Mouse (Mus musculus) mesoderm, embryonic 11.5 days (tissue): Measurements from ENCODE around the gene Gyg.

Experiments used
- DNase-seq: peaks from one replicate; pipeline ENCODE4 v3.0.0-alpha.2; 2012; ENCODE audit warnings: low read depth, low spot score

The Gyg gene

GRCm38 (mm10) chr3:20154531-20155367 is at the start of gene Gyg:
TSS of gene Gyg (minus strand) at chr3:20155317.
- peak; percentile 41 for DNase-seq

GRCm38 (mm10) chr3:20198869-20199268 is 43.8 kb upstream of the Gyg start:
- peak; percentile 74 for DNase-seq

GRCm38 (mm10) chr3:20197878-20198277 is 42.8 kb upstream of the Gyg start:
- no peak for DNase-seq

DNA sequence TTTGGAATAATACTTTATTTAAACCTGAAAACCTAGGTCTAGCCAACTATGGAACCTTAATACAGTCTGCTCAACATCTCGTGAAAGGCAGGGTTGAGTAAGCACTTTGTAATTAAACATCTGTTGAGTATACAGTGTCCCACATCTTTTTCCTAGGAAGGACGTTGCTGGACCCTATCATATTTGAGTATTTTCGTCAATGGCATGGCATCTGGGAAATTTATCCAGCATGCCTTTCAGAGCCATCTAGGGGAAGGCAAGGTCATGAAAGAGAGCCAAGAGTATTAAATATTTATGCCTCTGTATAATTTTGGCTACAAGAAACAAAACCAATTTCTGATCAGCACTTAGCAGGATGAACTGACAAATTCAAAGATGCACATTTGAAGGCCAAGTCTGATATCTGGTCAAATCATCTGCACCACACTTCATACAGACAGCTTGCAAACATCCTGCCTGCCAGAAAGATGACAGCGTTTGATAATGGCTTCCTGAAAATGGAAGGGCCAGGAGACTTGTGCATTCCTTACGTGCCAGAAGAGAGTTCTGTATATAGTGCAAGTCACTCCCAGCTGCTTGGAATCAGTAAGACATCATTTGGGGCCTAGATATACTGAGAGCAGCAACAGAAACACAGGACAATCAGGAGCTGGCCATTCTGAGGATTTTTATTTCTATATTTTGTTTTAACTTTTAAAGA is 34.0 kb upstream of the Gyg start:
- peak; percentile 15 for DNase-seq

- no peak for DNase-seq
Measured at GRCm38 (mm10) chr3:20172394-20172793, 17.3 kb upstream of the Gyg start.

GRCm38 (mm10) chr3:20167487-20167886 is 12.4 kb upstream of the Gyg start:
- DNase-seq, result no peak

DNA sequence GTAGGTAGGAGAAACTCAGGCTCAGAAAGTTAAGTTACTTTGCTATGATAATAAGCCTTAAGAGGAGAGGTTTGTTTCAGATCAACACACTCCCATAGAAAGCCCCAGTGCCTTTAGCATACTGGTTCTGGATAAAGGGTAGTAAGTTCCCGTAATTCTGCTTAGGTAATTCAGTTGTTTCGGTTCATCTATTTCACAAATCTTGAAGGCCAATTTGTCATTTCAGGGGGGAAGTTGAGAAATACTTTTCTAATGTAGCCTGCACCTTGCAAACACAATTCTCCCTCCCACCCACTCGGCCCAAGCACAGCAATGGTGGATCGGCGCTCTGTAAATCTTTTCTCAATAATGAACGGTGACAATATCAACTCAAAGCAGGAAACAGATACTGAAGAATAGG is 359 bp upstream of the Gyg start:
- no peak for DNase-seq

DNA sequence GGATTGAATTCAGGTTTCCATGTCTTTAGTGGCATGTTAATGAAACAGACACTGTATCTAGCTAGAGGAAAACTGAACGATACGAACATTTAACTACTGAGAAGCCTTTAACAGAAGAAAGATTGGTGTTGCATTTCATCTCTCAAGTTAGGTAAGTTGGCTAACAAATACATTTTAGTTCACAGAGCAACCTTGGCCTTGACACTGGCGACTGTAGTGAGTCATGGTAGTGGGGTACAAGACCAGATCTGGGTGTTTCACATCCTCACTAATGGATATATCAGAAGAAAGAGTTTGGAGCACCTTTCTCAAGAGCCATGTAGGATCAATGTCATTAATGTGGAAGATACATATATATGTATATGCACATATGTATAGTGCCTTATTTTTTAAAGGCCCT is 3.5 kb downstream of the Gyg start:
- no peak for DNase-seq

DNA sequence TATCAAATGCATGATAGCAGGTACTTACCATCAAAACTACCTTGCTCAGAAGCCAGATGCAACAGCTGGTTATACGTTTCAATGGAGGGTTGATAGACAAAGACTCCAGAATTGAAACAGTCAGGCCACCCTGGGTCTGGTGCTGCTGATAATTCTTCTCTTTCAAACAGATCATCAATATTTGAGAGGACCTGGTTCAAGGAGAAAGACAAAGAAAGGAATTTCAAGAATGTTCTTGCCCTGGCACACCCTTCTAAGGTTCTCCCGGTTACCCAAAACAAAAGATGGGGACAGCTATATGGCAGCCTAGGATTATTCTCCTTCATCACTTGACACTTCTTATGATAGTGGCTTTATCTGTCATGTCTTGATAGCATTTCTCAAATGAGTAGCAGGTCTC is 4.6 kb downstream of the Gyg start:
- DNase-seq, result no peak

- DNase-seq, result no peak
Measured at GRCm38 (mm10) chr3:20147647-20148046, 7.5 kb downstream of the Gyg start.

DNA sequence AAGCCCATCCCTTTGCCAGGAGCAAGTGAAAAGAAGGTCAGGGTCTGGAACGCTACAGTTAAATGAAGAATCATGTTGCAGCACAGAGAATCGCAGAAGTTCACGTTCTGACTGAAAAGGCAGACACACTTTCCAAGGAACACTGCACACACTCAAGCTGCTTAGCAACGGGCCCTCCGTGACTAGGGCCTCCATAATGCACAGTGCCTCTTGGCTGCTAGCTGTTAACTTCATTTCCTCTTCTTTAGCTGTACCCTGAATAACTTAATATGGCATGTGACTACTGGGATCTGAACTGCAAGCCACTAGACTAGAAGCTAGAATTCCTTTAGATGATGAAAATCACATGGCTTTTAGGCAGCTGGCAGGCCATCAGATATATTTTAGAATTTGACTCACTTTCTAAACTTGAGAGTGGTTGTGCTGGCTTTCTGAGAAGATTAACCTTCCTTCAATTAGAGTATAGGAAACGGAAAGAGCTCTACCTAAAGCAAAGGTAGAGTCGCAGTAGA is 8.2 kb downstream of the Gyg start:
- DNase-seq, result no peak

DNA sequence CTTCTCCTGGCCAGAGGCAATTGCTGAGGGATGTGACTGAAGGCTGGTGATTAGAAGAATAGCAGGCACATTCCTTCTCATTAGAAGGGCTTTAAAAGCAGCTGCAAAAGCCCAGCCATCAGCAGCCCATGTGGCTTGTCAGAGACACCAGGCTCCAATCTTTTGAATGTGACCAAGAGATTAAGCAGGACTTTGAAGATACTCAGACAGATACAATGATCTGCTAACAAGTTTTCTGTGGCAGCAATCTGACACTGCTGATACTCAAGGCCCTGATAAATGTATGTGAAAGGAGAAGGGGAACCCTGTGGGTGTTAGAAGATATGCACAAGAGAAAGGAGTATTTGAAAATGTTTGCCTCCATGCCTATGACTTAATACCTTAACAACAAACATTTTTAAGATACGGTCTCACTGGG is 9.4 kb downstream of the Gyg start:
- no peak for DNase-seq

DNA sequence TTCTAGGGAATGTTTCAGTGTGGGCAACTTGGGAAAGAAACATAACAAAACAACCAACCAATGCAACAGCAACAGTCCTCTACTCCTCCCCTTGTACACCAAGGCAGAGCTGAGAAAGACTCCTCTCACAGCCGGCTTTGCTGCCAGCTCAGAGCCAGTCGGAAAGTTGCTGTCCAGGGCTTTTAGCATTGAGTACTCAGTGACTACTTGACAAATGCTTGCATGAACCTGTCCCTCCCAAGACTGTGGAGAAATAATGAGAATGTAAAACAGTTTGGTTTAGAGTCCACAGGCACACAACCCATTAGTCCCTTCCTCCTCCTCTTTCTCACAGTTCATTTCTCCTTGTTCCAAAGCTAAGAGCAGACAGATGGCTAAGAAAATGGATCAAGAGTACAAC is 10.7 kb downstream of the Gyg start:
- DNase-seq, result no peak

GRCm38 (mm10) chr3:20143726-20144125 is 11.4 kb downstream of the Gyg start:
- no peak for DNase-seq

GRCm38 (mm10) chr3:20142576-20142975 is 12.5 kb downstream of the Gyg start:
- DNase-seq, result no peak

DNA sequence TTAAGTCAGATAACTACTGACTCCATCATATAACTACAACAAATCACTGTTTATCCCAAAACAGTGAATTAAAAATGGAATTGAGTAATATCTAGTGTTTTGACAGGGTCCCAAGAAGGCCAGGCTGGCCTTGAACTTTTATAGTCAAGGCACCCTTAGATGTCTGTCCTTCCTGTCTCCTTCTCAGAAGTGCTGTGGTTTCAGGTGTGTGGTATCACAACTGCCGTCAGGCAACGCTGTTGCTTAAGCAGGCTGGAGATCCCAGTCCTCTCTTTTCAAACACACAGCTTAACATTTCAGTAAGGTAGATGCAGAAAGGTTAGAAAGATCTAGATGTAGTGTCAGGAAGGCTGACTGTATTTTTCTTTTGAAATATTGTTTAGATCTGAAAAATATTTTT is 13.0 kb downstream of the Gyg start:
- DNase-seq, result no peak

- DNase-seq, result peak; percentile 54
Measured at GRCm38 (mm10) chr3:20141679-20142078, 13.4 kb downstream of the Gyg start.

DNA sequence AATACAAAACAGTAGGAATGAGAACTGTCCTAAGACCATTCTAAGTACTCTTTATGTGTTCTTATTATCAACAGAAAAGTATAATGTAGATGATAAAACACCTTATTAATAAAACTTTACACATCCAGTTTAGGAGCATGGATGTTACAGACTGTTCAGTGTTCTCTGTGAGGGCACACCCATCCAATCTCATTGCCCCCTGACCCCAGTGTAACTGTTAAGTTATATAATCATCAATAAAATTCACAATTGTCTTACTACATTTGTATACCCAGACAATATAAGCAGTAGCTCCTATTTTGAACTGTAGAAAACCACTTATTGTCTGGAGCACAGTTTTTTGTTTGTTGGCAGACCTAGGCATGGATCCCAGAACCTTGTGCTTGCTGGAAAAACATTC is 13.9 kb downstream of the Gyg start:
- no peak for DNase-seq

GRCm38 (mm10) chr3:20136868-20137581 is 18.1 kb downstream of the Gyg start:
- DNase-seq, result no peak

DNA sequence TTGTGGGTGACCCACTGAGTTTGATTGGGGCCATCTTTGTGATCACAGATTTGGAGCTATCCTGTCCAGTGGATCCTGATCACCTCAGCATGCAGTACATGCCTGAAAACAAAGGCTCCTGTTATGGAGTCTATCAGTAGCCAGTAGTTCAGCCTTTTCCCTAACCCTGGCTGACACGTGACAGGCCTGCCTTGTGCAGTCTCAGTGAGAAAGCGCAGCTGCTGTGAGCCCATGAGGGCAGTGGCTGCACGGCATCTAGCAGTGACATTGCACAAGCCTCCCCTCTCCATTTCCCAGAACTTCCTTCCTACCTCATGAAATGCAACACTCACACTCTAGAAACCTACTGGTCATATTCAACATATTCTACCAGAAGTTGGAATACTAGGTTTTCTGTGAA is 20.6 kb downstream of the Gyg start:
- no peak for DNase-seq

GRCm38 (mm10) chr3:20133745-20134144 is 21.4 kb downstream of the Gyg start:
- no peak for DNase-seq

DNA sequence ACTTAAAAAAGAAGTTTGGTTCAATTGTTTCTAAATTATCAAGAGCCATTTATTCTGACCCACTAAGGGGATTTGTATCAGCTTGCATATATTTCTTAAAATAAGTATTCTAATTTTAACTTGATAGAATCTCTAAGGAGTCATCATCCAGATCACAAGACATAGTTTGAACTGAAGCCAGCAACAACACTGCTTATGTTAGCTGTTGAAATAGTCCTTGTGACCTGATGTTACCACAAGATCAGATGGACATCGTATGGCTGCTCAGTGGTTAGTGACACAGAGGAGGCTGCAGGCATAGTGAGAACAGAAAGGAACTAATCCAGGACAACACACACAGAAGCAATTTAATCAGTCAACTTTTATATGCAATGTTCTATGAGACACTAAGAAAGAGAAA is 22.4 kb downstream of the Gyg start:
- no peak for DNase-seq
